Mouse (Mus musculus): ENCODE data around the gene Gck. TPM values are rescaled to one million over a fixed set of nuclear protein-coding genes. Genes with fewer than 3 reads are reported as not detected.

Gck gene
- 5.7 and 5.8 TPM in 2 replicates for polyA plus RNA-seq (2015; fragmentation: Nextera tagmentation; extraction: Ambion mirVana)

- H3K4me2 ChIP-seq = no peak within 1 kb of the TSS
- ATAC-seq (ENCODE audit: low FRiP score, low read depth) = peak; percentile 34; the same call in 1 of the 2 replicates
- H3K36me3 ChIP-seq = no peaks in the 10 kb centered on the region
- H3K9ac ChIP-seq = no peak within 1 kb of the TSS
- H3K9me3 ChIP-seq = no peaks in the 10 kb centered on the region
- no peak within 1 kb of the TSS for H3K4me3 ChIP-seq
- WGBS = 44% methylated on average over 8 of the region's 8 CpGs
- H3K27ac ChIP-seq (replicated peaks) = no peak within 1 kb of the TSS
- H3K27me3 ChIP-seq = no peaks in the 10 kb centered on the region
- H3K4me1 ChIP-seq (replicated peaks) = peaks cover 9% of the 10 kb centered on the region
Observed at GRCm38 (mm10) chr11:5949586-5950352, at the start of gene Gck. Gene Gck, minus strand, starts transcription at chr11:5950081.

GRCm38 (mm10) chr11:5998472-5998871 lies 48.6 kb upstream of the Gck start:
- Histone ChIP-seq H3K9me3 (no peaks in the 10 kb centered on the region), H3K4me1 (replicated peaks) (peaks cover 23% of the 10 kb centered on the region), H3K4me2 (no peak overlapping the region), H3K36me3 (no peaks in the 10 kb centered on the region; the same call in 1 of the 2 replicates), H3K4me3 (no peak overlapping the region), H3K9ac (no peak overlapping the region), H3K27me3 (no peaks in the 10 kb centered on the region), H3K27ac (replicated peaks) (no peak overlapping the region)
- whole genome bisulfite sequencing = 95% methylated on average over 2 of the region's 2 CpGs
- ATAC-seq (ENCODE audit: low FRiP score, low read depth) = no peak

- 17% methylated on average over 8 of the region's 8 CpGs for WGBS
- Histone ChIP-seq H3K4me1 (replicated peaks) (peaks cover 18% of the 10 kb centered on the region), H3K27me3 (no peaks in the 10 kb centered on the region), H3K27ac (replicated peaks) (no peak overlapping the region), H3K9me3 (no peaks in the 10 kb centered on the region), H3K36me3 (peaks cover 4% of the 10 kb centered on the region; the same call in 1 of the 2 replicates), H3K4me3 (no peak overlapping the region), H3K9ac (no peak overlapping the region), H3K4me2 (no peak overlapping the region)
- ATAC-seq (ENCODE audit: low FRiP score, low read depth) = no peak; the same call in 1 of the 2 replicates
Observed at GRCm38 (mm10) chr11:5995989-5996388, 46.1 kb upstream of the Gck start.

GRCm38 (mm10) chr11:5994880-5995279 lies 45.0 kb upstream of the Gck start:
- Histone ChIP-seq H3K9me3 (no peaks in the 10 kb centered on the region), H3K36me3 (peaks cover 4% of the 10 kb centered on the region; the same call in 1 of the 2 replicates), H3K9ac (no peak overlapping the region), H3K4me2 (no peak overlapping the region), H3K27me3 (no peaks in the 10 kb centered on the region), H3K27ac (replicated peaks) (no peak overlapping the region), H3K4me1 (replicated peaks) (peaks cover 7% of the 10 kb centered on the region), H3K4me3 (no peak overlapping the region)
- ATAC-seq (ENCODE audit: low FRiP score, low read depth) = no peak
- 80% methylated on average over 3 of the region's 3 CpGs for WGBS

GRCm38 (mm10) chr11:5994212-5994611 lies 44.3 kb upstream of the Gck start:
- ATAC-seq (ENCODE audit: low FRiP score, low read depth) = no peak
- H3K4me1 ChIP-seq (replicated peaks) = no peaks in the 10 kb centered on the region; the same call in 1 of the 2 replicates
- H3K27me3 ChIP-seq = no peaks in the 10 kb centered on the region
- H3K4me3 ChIP-seq = no peak overlapping the region
- no peak overlapping the region for H3K27ac ChIP-seq (replicated peaks)
- H3K9me3 ChIP-seq = no peaks in the 10 kb centered on the region
- H3K4me2 ChIP-seq = no peak overlapping the region
- H3K36me3 ChIP-seq = peaks cover 6% of the 10 kb centered on the region
- H3K9ac ChIP-seq = no peak overlapping the region
- 69% methylated on average over 5 of the region's 5 CpGs for WGBS

GRCm38 (mm10) chr11:5990910-5991309 lies 41.0 kb upstream of the Gck start:
- Histone ChIP-seq H3K9ac (no peak overlapping the region), H3K4me1 (replicated peaks) (no peaks in the 10 kb centered on the region), H3K27ac (replicated peaks) (no peak overlapping the region), H3K4me2 (no peak overlapping the region), H3K36me3 (peaks cover 16% of the 10 kb centered on the region), H3K27me3 (no peaks in the 10 kb centered on the region), H3K9me3 (no peaks in the 10 kb centered on the region), H3K4me3 (no peak overlapping the region)
- WGBS = 30% methylated on average over 4 of the region's 4 CpGs
- no peak for ATAC-seq (ENCODE audit: low FRiP score, low read depth)

- Histone ChIP-seq H3K4me3 (no peak overlapping the region), H3K9me3 (no peaks in the 10 kb centered on the region), H3K36me3 (peaks cover 16% of the 10 kb centered on the region), H3K4me1 (replicated peaks) (no peaks in the 10 kb centered on the region), H3K27me3 (no peaks in the 10 kb centered on the region), H3K27ac (replicated peaks) (no peak overlapping the region), H3K9ac (no peak overlapping the region), H3K4me2 (no peak overlapping the region)
- 90% methylated on average over 16 of the region's 16 CpGs for WGBS
- ATAC-seq (ENCODE audit: low FRiP score, low read depth) = no peak
Observed at GRCm38 (mm10) chr11:5989954-5990593, 40.2 kb upstream of the Gck start.

- WGBS = 82% methylated on average over 10 of the region's 10 CpGs
- Histone ChIP-seq H3K36me3 (peaks cover 16% of the 10 kb centered on the region), H3K4me2 (no peak overlapping the region), H3K9me3 (no peaks in the 10 kb centered on the region), H3K9ac (no peak overlapping the region), H3K27ac (replicated peaks) (no peak overlapping the region), H3K27me3 (no peaks in the 10 kb centered on the region), H3K4me3 (no peak overlapping the region), H3K4me1 (replicated peaks) (no peaks in the 10 kb centered on the region)
- no peak for ATAC-seq (ENCODE audit: low FRiP score, low read depth)
Observed at GRCm38 (mm10) chr11:5988126-5988525, 38.2 kb upstream of the Gck start.

GRCm38 (mm10) chr11:5983629-5984028 lies 33.7 kb upstream of the Gck start:
- Histone ChIP-seq H3K9ac (no peak overlapping the region), H3K27me3 (no peaks in the 10 kb centered on the region), H3K4me1 (replicated peaks) (no peaks in the 10 kb centered on the region), H3K4me3 (no peak overlapping the region), H3K36me3 (peaks cover 10% of the 10 kb centered on the region), H3K9me3 (no peaks in the 10 kb centered on the region), H3K4me2 (no peak overlapping the region), H3K27ac (replicated peaks) (no peak overlapping the region)
- ATAC-seq (ENCODE audit: low FRiP score, low read depth) = no peak
- WGBS = 96% methylated on average over 5 of the region's 5 CpGs

GRCm38 (mm10) chr11:5981323-5981722 lies 31.4 kb upstream of the Gck start:
- Histone ChIP-seq H3K9me3 (no peaks in the 10 kb centered on the region), H3K4me1 (replicated peaks) (no peaks in the 10 kb centered on the region), H3K4me2 (no peak overlapping the region), H3K27me3 (no peaks in the 10 kb centered on the region), H3K36me3 (peaks cover 5% of the 10 kb centered on the region), H3K9ac (no peak overlapping the region), H3K27ac (replicated peaks) (no peak overlapping the region), H3K4me3 (no peak overlapping the region)
- WGBS = 93% methylated on average over 7 of the region's 7 CpGs
- ATAC-seq (ENCODE audit: low FRiP score, low read depth) = no peak

- H3K4me1 ChIP-seq (replicated peaks) = no peaks in the 10 kb centered on the region
- H3K9ac ChIP-seq = no peak overlapping the region
- ATAC-seq (ENCODE audit: low FRiP score, low read depth) = no peak
- no peak overlapping the region for H3K4me2 ChIP-seq
- WGBS = 67% methylated on average over 8 of the region's 8 CpGs
- H3K9me3 ChIP-seq = no peaks in the 10 kb centered on the region
- H3K27ac ChIP-seq (replicated peaks) = no peak overlapping the region
- peaks cover 5% of the 10 kb centered on the region for H3K36me3 ChIP-seq
- no peaks in the 10 kb centered on the region for H3K27me3 ChIP-seq
- H3K4me3 ChIP-seq = no peak overlapping the region
Observed at GRCm38 (mm10) chr11:5980561-5980960, 30.7 kb upstream of the Gck start.

GRCm38 (mm10) chr11:5980108-5980507 lies 30.2 kb upstream of the Gck start:
- no peak overlapping the region for H3K27ac ChIP-seq (replicated peaks)
- H3K9me3 ChIP-seq = no peaks in the 10 kb centered on the region
- H3K9ac ChIP-seq = no peak overlapping the region
- no peak overlapping the region for H3K4me2 ChIP-seq
- no peak for ATAC-seq (ENCODE audit: low FRiP score, low read depth)
- no peaks in the 10 kb centered on the region for H3K27me3 ChIP-seq
- H3K4me1 ChIP-seq (replicated peaks) = no peaks in the 10 kb centered on the region
- no peak overlapping the region for H3K4me3 ChIP-seq
- 91% methylated on average over 2 of the region's 2 CpGs for WGBS
- H3K36me3 ChIP-seq = peaks cover 5% of the 10 kb centered on the region
